Mouse (Mus musculus) forebrain, postnatal 0 days (tissue): ENCODE results near the gene Abca12. TPM values are rescaled to one million over a fixed set of nuclear protein-coding genes. Genes with fewer than 3 reads are reported as not detected.

Experiments
- ATAC-seq: fragments of 200-750 bp; cut with Nextera tagmentation; 2 replicates; pipeline ENCODE4 v1.8.0; 2017; ENCODE audit warnings: mild to moderate bottlenecking, moderate library complexity
- DNase-seq: peaks from one replicate; pipeline ENCODE4 v3.0.0-alpha.2; 2015
- H3K27ac ChIP-seq: fragments of 300-500 bp; sonication (generic); 2 replicates; pipeline ENCODE4 v1.5.1; 2014; ENCODE audit warnings: low read depth, mild to moderate bottlenecking, antibody characterized with exemption, low read length, moderate library complexity, mixed read lengths
- H3K27me3 ChIP-seq: fragments of 300-500 bp; sonication (generic); 2 replicates; pipeline ENCODE4 v1.6.1; 2014; ENCODE audit warnings: mild to moderate bottlenecking, low read length, mixed read lengths; ENCODE audit not compliant: insufficient read depth
- H3K36me3 ChIP-seq: fragments of 300-500 bp; sonication (generic); 2 replicates; pipeline ENCODE4 v1.6.1; 2014; ENCODE audit warnings: mild to moderate bottlenecking, moderate library complexity; ENCODE audit not compliant: insufficient read depth
- H3K4me1 ChIP-seq: fragments of 300-500 bp; sonication (generic); 2 replicates; pipeline ENCODE4 v1.6.1; 2014; ENCODE audit warnings: antibody characterized with exemption; ENCODE audit not compliant: insufficient read depth
- H3K4me2 ChIP-seq: fragments of 300-500 bp; sonication (generic); 2 replicates; pipeline ENCODE4 v1.6.1; 2014; ENCODE audit warnings: low read depth, mild to moderate bottlenecking, moderate library complexity
- H3K4me3 ChIP-seq: fragments of 300-500 bp; sonication (generic); 2 replicates; pipeline ENCODE4 v1.5.1; 2014; ENCODE audit warnings: low read depth, low read length, mixed read lengths
- H3K9ac ChIP-seq: fragments of 300-500 bp; sonication (generic); 2 replicates; pipeline ENCODE4 v1.6.1; 2014; ENCODE audit warnings: mild to moderate bottlenecking
- H3K9me3 ChIP-seq: fragments of 300-500 bp; sonication (generic); 2 replicates; pipeline ENCODE4 v1.6.1; 2016; ENCODE audit warnings: low read length
- CTCF ChIP-seq: sonication (generic); IDR thresholded peaks from 2 replicates; pipeline ENCODE4 v1.5.1; 2016; ENCODE audit warnings: antibody characterized with exemption, control low read depth, low read depth
- WGBS: fragments of 180-500 bp; shearing (Covaris S2); extraction: QIAGEN DNeasy Blood & Tissue Kit; methylation state at CpG from one replicate; pipeline ENCODE4 v1.1.7; 2014; 5-methylcytosine and 5-hydroxymethylcytosine counted together
- polyA plus RNA-seq: library from polyadenylated mRNA; unstranded; fragments of >200 nt; fragmentation: Nextera tagmentation; extraction: Ambion mirVana; gene quantifications from 2 replicates; pipeline ENCODE4 v1.2.1, GENCODE M21; 2015
- total RNA-seq: library from RNA; depleted of rRNA; stranded (reverse); fragments of >200 nt; gene quantifications from 2 replicates; pipeline ENCODE4 v1.2.3, GENCODE M21; 2014; rRNA removed

The Abca12 gene
- total and polyA plus RNA-seq, 2 experiments from 2014 or later: 0.02 to 0.14 TPM

GRCm38 (mm10) chr1:71196191-71196590 lies 218.5 kb downstream of the Abca12 start:
- H3K36me3 ChIP-seq: no peaks in the 10 kb centered on the region
- H3K4me2 ChIP-seq: no peak overlapping the region
- ATAC-seq (no peak), DNase-seq (no peak)
- H3K27ac ChIP-seq: no peak overlapping the region
- no peak for TF ChIP-seq CTCF
- no peaks in the 10 kb centered on the region for H3K9me3 ChIP-seq
- no peaks in the 10 kb centered on the region for H3K4me1 ChIP-seq
- no peak overlapping the region for H3K9ac ChIP-seq
- no peaks in the 10 kb centered on the region for H3K27me3 ChIP-seq
- 92% methylated on average over 6 of the region's 6 CpGs for WGBS
- no peak overlapping the region for H3K4me3 ChIP-seq

- WGBS: 88% methylated on average over 4 of the region's 4 CpGs
- no peaks in the 10 kb centered on the region for H3K27me3 ChIP-seq
- H3K9me3 ChIP-seq: no peaks in the 10 kb centered on the region
- H3K4me3 ChIP-seq: no peak overlapping the region
- H3K9ac ChIP-seq: no peak overlapping the region
- DNase-seq (no peak), ATAC-seq (no peak)
- no peaks in the 10 kb centered on the region for H3K4me1 ChIP-seq
- no peak for TF ChIP-seq CTCF
- H3K4me2 ChIP-seq: no peak overlapping the region
- no peak overlapping the region for H3K27ac ChIP-seq
- no peaks in the 10 kb centered on the region for H3K36me3 ChIP-seq
Measured at GRCm38 (mm10) chr1:71195333-71195732, 219.4 kb downstream of the Abca12 start.

- Histone ChIP-seq H3K27ac (no peak overlapping the region), H3K27me3 (no peaks in the 10 kb centered on the region), H3K4me2 (no peak overlapping the region), H3K9me3 (no peaks in the 10 kb centered on the region), H3K9ac (no peak overlapping the region), H3K36me3 (no peaks in the 10 kb centered on the region), H3K4me1 (no peaks in the 10 kb centered on the region), H3K4me3 (no peak overlapping the region)
- TF ChIP-seq CTCF: no peak
- 33% methylated on average over 1 of the region's 1 CpGs for WGBS
- DNase-seq (no peak), ATAC-seq (no peak)
Measured at GRCm38 (mm10) chr1:71193931-71194330, 220.8 kb downstream of the Abca12 start.

Other genes starting within 250 kb of the Abca12 start
- 43.4 and 47.6 TPM in 2 replicates for gene Atic, start 142.2 kb upstream of the Abca12 start, total RNA-seq
- gene Atic, start 142.2 kb upstream of the Abca12 start, polyA plus RNA-seq: 28.8 and 36.2 TPM in 2 replicates
- gene Fn1, start 238.3 kb upstream of the Abca12 start, total RNA-seq: 50.0 and 71.6 TPM in 2 replicates
- 17.2 and 23.4 TPM in 2 replicates for gene Fn1, start 238.3 kb upstream of the Abca12 start, polyA plus RNA-seq